14 mouse cellular contexts compared by ENCODE assay signal in the genomic region with DNA sequence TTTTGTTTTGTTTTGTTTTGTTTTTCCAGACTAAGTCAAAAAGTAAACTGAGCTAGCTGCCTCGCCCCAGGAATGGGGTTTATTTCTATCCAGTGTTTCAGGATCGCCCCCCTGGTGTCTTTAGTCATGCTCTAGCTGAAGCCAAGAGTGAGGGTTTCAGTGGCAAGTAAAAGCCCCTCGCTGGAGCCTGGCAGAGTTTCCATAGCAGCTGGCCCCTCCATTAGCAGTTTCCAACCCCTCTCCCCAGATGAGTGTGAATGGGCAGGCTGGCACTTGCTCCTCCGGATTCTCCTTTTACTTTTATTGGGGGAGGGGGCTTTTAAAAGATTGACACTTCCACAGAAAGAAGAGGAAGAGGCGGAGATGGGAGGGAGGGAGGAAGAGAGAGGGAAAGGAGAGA.
DNase-seq lines count a peak whose midpoint lies in the region; ATAC-seq and TF ChIP-seq lines count a peak whose summit lies in the region.
"Had no signal": no experiment of that assay in that cellular context is flagged by ENCODE, and none has a peak within 500 bp of the region (broad histone marks: within the 10 kb centered on the region; RNA-seq: fewer than 3 reads in every experiment).

No protein-coding gene starts in this region.

- H3K4me3 ChIP-seq in forebrain, embryonic 10.5 days = no peak overlapping the region
- H3K4me3 ChIP-seq in forebrain, embryonic 11.5 days (ENCODE audit: low read depth, low read length) = no peak overlapping the region
- H3K4me3 ChIP-seq in midbrain, embryonic 15.5 days = no peak overlapping the region
- no peak overlapping the region for H3K4me3 ChIP-seq in midbrain, embryonic 13.5 days (replicated peaks)
- H3K4me3 ChIP-seq in forebrain, postnatal 0 days (ENCODE audit: low read depth, low read length) = no peak overlapping the region
- no peak overlapping the region for H3K4me3 ChIP-seq in neural tube, embryonic 14.5 days (ENCODE audit: low read depth, low read length)
- H3K4me3 ChIP-seq in heart, adult 2 months = no peak overlapping the region
- H3K4me3 ChIP-seq: heart, embryonic 10.5 days had no signal

- TF ChIP-seq CTCF in forebrain, postnatal 0 days (IDR thresholded peaks at IDR 0.05; ENCODE audit: low read depth) = no peak
- no peak for TF ChIP-seq CTCF in heart, adult 2 months (IDR thresholded peaks at IDR 0.05)

- H3K27me3 ChIP-seq in forebrain, embryonic 10.5 days (ENCODE audit: poor library complexity, severe bottlenecking) = no peaks in the 10 kb centered on the region
- no peaks in the 10 kb centered on the region for H3K27me3 ChIP-seq in forebrain, embryonic 11.5 days (ENCODE audit: control insufficient read depth, insufficient read depth, low read length)
- no peaks in the 10 kb centered on the region for H3K27me3 ChIP-seq in midbrain, embryonic 15.5 days (replicated peaks)
- H3K27me3 ChIP-seq in midbrain, embryonic 13.5 days = no peaks in the 10 kb centered on the region
- H3K27me3 ChIP-seq in forebrain, postnatal 0 days (ENCODE audit: insufficient read depth, low read length) = no peaks in the 10 kb centered on the region
- H3K27me3 ChIP-seq in neural tube, embryonic 14.5 days (ENCODE audit: control insufficient read depth, insufficient read depth, low read length) = no peaks in the 10 kb centered on the region
- no peaks in the 10 kb centered on the region for H3K27me3 ChIP-seq in heart, adult 2 months (ENCODE audit: control insufficient read depth, insufficient read depth, low read length)

- peaks cover 51% of the 10 kb centered on the region for H3K4me1 ChIP-seq in forebrain, embryonic 10.5 days
- H3K4me1 ChIP-seq in forebrain, embryonic 11.5 days (replicated peaks; ENCODE audit: control insufficient read depth, insufficient read depth, low read length) = peaks cover 8% of the 10 kb centered on the region; the same call in 1 of the 2 replicates
- peaks cover 43% of the 10 kb centered on the region for H3K4me1 ChIP-seq in midbrain, embryonic 15.5 days
- H3K4me1 ChIP-seq in midbrain, embryonic 13.5 days (replicated peaks) = peaks cover 60% of the 10 kb centered on the region
- peaks cover 22% of the 10 kb centered on the region for H3K4me1 ChIP-seq in forebrain, postnatal 0 days (ENCODE audit: insufficient read depth)
- peaks cover 6% of the 10 kb centered on the region; the same call in 1 of the 2 replicates for H3K4me1 ChIP-seq in neural tube, embryonic 14.5 days (ENCODE audit: control insufficient read depth, insufficient read depth, low read length)
- H3K4me1 ChIP-seq in heart, adult 2 months (ENCODE audit: control insufficient read depth, insufficient read depth, low read length) = peaks cover 7% of the 10 kb centered on the region

- no peak overlapping the region for H3K4me2 ChIP-seq in forebrain, embryonic 11.5 days (ENCODE audit: low read depth, low read length, severe bottlenecking)
- no peak overlapping the region for H3K4me2 ChIP-seq in midbrain, embryonic 15.5 days
- H3K4me2 ChIP-seq in midbrain, embryonic 13.5 days (replicated peaks) = no peak overlapping the region
- H3K4me2 ChIP-seq in forebrain, postnatal 0 days (ENCODE audit: low read depth) = no peak overlapping the region
- no peak overlapping the region for H3K4me2 ChIP-seq in neural tube, embryonic 14.5 days (ENCODE audit: low read depth, low read length)

- DNase-seq in forebrain, embryonic 10.5 days (ENCODE audit: extremely low spot score, low spot score) = no peak
- no peak for DNase-seq in forebrain, embryonic 11.5 days (ENCODE audit: low spot score)
- no peak for DNase-seq in forebrain, postnatal 0 days
- DNase-seq in heart, adult 8-10 months (ENCODE audit: low spot score) = no peak
- DNase-seq in heart, adult 2 months = no peak
- DNase-seq: adrenal gland, adult 8-10 months; cerebellum, postnatal 36 days; thymus, adult 18-20 months had no signal

- H3K36me3 ChIP-seq in forebrain, embryonic 10.5 days (replicated peaks) = no peaks in the 10 kb centered on the region
- H3K36me3 ChIP-seq in forebrain, embryonic 11.5 days (ENCODE audit: control insufficient read depth, insufficient read depth, low read length) = no peaks in the 10 kb centered on the region
- H3K36me3 ChIP-seq in midbrain, embryonic 15.5 days (replicated peaks) = no peaks in the 10 kb centered on the region
- H3K36me3 ChIP-seq in midbrain, embryonic 13.5 days = no peaks in the 10 kb centered on the region
- no peaks in the 10 kb centered on the region for H3K36me3 ChIP-seq in forebrain, postnatal 0 days (ENCODE audit: insufficient read depth)
- no peaks in the 10 kb centered on the region for H3K36me3 ChIP-seq in neural tube, embryonic 14.5 days (ENCODE audit: control insufficient read depth, insufficient read depth, low read length)
- 0 out of 2 replicates have a peak, but pooled peaks cover 2% of the 10 kb centered on the region for H3K36me3 ChIP-seq in heart, adult 2 months (ENCODE audit: control insufficient read depth, insufficient read depth, low read length)
- H3K36me3 ChIP-seq: G1E; heart, embryonic 10.5 days had no signal

- H3K9ac ChIP-seq in forebrain, embryonic 11.5 days (ENCODE audit: low read length) = no peak overlapping the region
- H3K9ac ChIP-seq in midbrain, embryonic 15.5 days = no peak overlapping the region
- no peak overlapping the region for H3K9ac ChIP-seq in midbrain, embryonic 13.5 days (replicated peaks)
- no peak overlapping the region for H3K9ac ChIP-seq in forebrain, postnatal 0 days
- no peak overlapping the region for H3K9ac ChIP-seq in neural tube, embryonic 14.5 days (replicated peaks; ENCODE audit: low read depth, low read length)
- H3K9ac ChIP-seq in heart, adult 2 months (ENCODE audit: low read depth, low read length) = no peak overlapping the region
- H3K9ac ChIP-seq: liver, embryonic 14.5 days had no signal

- WGBS in forebrain, embryonic 10.5 days = 20% methylated on average over 5 of the region's 5 CpGs
- WGBS in forebrain, embryonic 11.5 days = 20% methylated on average over 5 of the region's 5 CpGs
- 20% methylated on average over 5 of the region's 5 CpGs for WGBS in midbrain, embryonic 15.5 days
- 14% methylated on average over 5 of the region's 5 CpGs for WGBS in midbrain, embryonic 13.5 days
- whole genome bisulfite sequencing in forebrain, postnatal 0 days = 17% methylated on average over 5 of the region's 5 CpGs
- 25% methylated on average over 5 of the region's 5 CpGs for WGBS in neural tube, embryonic 14.5 days
- 58% methylated on average over 5 of the region's 5 CpGs for WGBS in heart, adult 2 months

- H3K27ac ChIP-seq in forebrain, embryonic 10.5 days = peak overlapping the region; percentile 20; the same call in 1 of the 2 replicates
- no peak overlapping the region for H3K27ac ChIP-seq in forebrain, embryonic 11.5 days (ENCODE audit: low read depth, low read length)
- H3K27ac ChIP-seq in midbrain, embryonic 15.5 days = peak overlapping the region; percentile 48; the same call in 1 of the 2 replicates
- H3K27ac ChIP-seq in midbrain, embryonic 13.5 days = no peak overlapping the region
- H3K27ac ChIP-seq in forebrain, postnatal 0 days (ENCODE audit: low read depth, low read length) = no peak overlapping the region
- no peak overlapping the region for H3K27ac ChIP-seq in neural tube, embryonic 14.5 days (ENCODE audit: low read depth, low read length)
- H3K27ac ChIP-seq in heart, adult 2 months = no peak overlapping the region
- H3K27ac ChIP-seq: heart, embryonic 10.5 days; liver, embryonic 14.5 days had no signal

- peaks cover 6% of the 10 kb centered on the region; the same call in 1 of the 2 replicates for H3K9me3 ChIP-seq in forebrain, embryonic 10.5 days
- no peaks in the 10 kb centered on the region for H3K9me3 ChIP-seq in forebrain, embryonic 11.5 days (ENCODE audit: control insufficient read depth, low read length)
- no peaks in the 10 kb centered on the region for H3K9me3 ChIP-seq in midbrain, embryonic 15.5 days
- H3K9me3 ChIP-seq in midbrain, embryonic 13.5 days = peaks cover 4% of the 10 kb centered on the region
- H3K9me3 ChIP-seq in forebrain, postnatal 0 days (ENCODE audit: low read length) = no peaks in the 10 kb centered on the region
- no peaks in the 10 kb centered on the region for H3K9me3 ChIP-seq in neural tube, embryonic 14.5 days (ENCODE audit: control insufficient read depth, low read length)
- H3K9me3 ChIP-seq: G1E; heart, embryonic 10.5 days had no signal

- no peaks in the 10 kb centered on the region for H3K79me2 ChIP-seq in heart, adult 2 months (replicated peaks; ENCODE audit: control insufficient read depth, insufficient read depth, low read length)

- intact Hi-C loops in heart, adult 2 months (cut with DNase I) = loop anchor here (5.0 kb wide), 2 partner anchors 48 to 68 kb away; a partner anchor contains a TSS

- TF ChIP-seq POLR2A in heart, adult 2 months (IDR thresholded peaks at IDR 0.05; ENCODE audit: insufficient read depth, low read depth, low read length) = no peak

- ATAC-seq in forebrain, embryonic 11.5 days (replicated peaks; ENCODE audit: low FRiP score) = no peak
- peak; percentile 66; the same call in 1 of the 2 replicates for ATAC-seq in midbrain, embryonic 15.5 days (replicated peaks)
- ATAC-seq in midbrain, embryonic 13.5 days = no peak
- ATAC-seq in forebrain, postnatal 0 days = peak; percentile 54; the same call in 1 of the 2 replicates
- ATAC-seq in neural tube, embryonic 14.5 days (ENCODE audit: low read depth) = peak; percentile 81

- no peak for TF ChIP-seq EP300 in heart, adult 2 months (IDR thresholded peaks at IDR 0.05; ENCODE audit: insufficient read depth, low read depth, low read length)

Comparison
In these comparisons a context has a peak if more than half of its experiments do, and no peak if none do; other contexts are left out.
1. H3K27ac ChIP-seq: peak in forebrain, embryonic 10.5 days (single experiment) and midbrain, embryonic 15.5 days (single experiment); none in forebrain, embryonic 11.5 days (single experiment), midbrain, embryonic 13.5 days (single experiment), forebrain, postnatal 0 days (single experiment), neural tube, embryonic 14.5 days (single experiment) and heart, adult 2 months (single experiment).
2. ATAC-seq: peak in midbrain, embryonic 15.5 days (single experiment), forebrain, postnatal 0 days (single experiment) and neural tube, embryonic 14.5 days (single experiment); none in forebrain, embryonic 11.5 days (single experiment) and midbrain, embryonic 13.5 days (single experiment).